Mouse (Mus musculus) stomach, embryonic 16.5 days (tissue): ENCODE results near the gene Gm42372. TPM values are rescaled to one million over a fixed set of nuclear protein-coding genes. Genes with fewer than 3 reads are reported as not detected.

Source experiments
- polyA plus RNA-seq: library from polyadenylated mRNA; unstranded; fragments of >200 nt; fragmentation: Nextera tagmentation; extraction: Ambion mirVana; gene quantifications from 2 replicates; pipeline ENCODE4 v1.2.1, GENCODE M21; 2015

Gm42372 gene
- polyA plus RNA-seq, 1 experiment from 2014 or later = 0.25 TPM

Other genes with a start within 250 kb of the Gm42372 start
- 229 and 231 TPM in 2 replicates for gene Ap2s1, start 244.7 kb upstream of the Gm42372 start, polyA plus RNA-seq
- gene Slc1a5, start 201.7 kb upstream of the Gm42372 start, polyA plus RNA-seq = 43.1 and 46.6 TPM in 2 replicates
- gene Strn4, start 167.2 kb upstream of the Gm42372 start, polyA plus RNA-seq = 68.5 and 80.0 TPM in 2 replicates
- gene Fkrp, start 166.4 kb upstream of the Gm42372 start, polyA plus RNA-seq = 18.1 and 21.4 TPM in 2 replicates
- gene Prkd2, start 140.2 kb upstream of the Gm42372 start, polyA plus RNA-seq = 11.1 and 11.8 TPM in 2 replicates
- gene Dact3, start 107.8 kb upstream of the Gm42372 start, polyA plus RNA-seq = 2.3 TPM in 2 replicates
- 9.7 and 12.0 TPM in 2 replicates for gene Gng8, start 91.3 kb upstream of the Gm42372 start, polyA plus RNA-seq
- gene Ptgir, start 76.6 kb upstream of the Gm42372 start, polyA plus RNA-seq = 3.0 and 3.2 TPM in 2 replicates
- 120 and 126 TPM in 2 replicates for gene Calm3, start 59.0 kb upstream of the Gm42372 start, polyA plus RNA-seq
- gene Pnmal2, start 38.4 kb upstream of the Gm42372 start, polyA plus RNA-seq = 7.8 and 10.2 TPM in 2 replicates
- 3.2 and 3.4 TPM in 2 replicates for gene Pnmal1, start 23.4 kb upstream of the Gm42372 start, polyA plus RNA-seq
- gene Ccdc8, start 9.6 kb downstream of the Gm42372 start, polyA plus RNA-seq = 40.4 and 45.1 TPM in 2 replicates
- 87.9 and 95.6 TPM in 2 replicates for gene Ppp5c, start 44.8 kb downstream of the Gm42372 start, polyA plus RNA-seq
- gene Hif3a, start 79.3 kb downstream of the Gm42372 start, polyA plus RNA-seq = 49.6 and 60.1 TPM in 2 replicates
- 0.46 and 0.77 TPM in 2 replicates for gene Psg16, start 91.0 kb downstream of the Gm42372 start, polyA plus RNA-seq
- not detected in 2 replicates for gene Ceacam3, start 167.2 kb downstream of the Gm42372 start, polyA plus RNA-seq
- gene Psg29, start 220.4 kb downstream of the Gm42372 start, polyA plus RNA-seq = not detected in 2 replicates